Mouse (Mus musculus): ENCODE results near the gene Slc25a26. TPM values are rescaled to one million over a fixed set of nuclear protein-coding genes. Genes with fewer than 3 reads are reported as not detected.

The Slc25a26 gene
- polyA plus RNA-seq, 1 experiment from 2014 or later = 7.4 TPM

DNA sequence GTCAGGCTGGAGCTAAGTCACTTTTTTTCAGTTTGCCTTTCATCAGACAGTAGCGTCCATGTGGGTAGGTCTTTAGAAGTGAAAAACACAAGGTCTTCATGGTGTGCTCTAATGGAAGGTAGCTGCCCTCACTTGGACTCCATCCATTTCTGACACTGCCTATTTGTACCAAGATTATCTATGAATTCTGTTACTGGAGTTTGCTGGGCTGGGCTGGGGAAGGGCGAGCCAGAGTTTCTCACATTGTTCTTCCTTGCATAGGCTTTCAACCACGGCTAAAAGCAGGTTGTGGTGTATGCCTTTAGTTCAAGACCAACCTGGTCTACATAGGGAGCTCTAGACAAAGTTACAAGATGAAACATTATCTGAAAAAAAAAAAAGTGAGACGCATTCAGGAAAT, 84.8 kb downstream of the Slc25a26 start:
- no peak overlapping the region for H3K4me2 ChIP-seq (ENCODE audit: low read depth, low read length, severe bottlenecking)
- no peak overlapping the region for H3K4me3 ChIP-seq (ENCODE audit: low read depth, low read length)
- DNase-seq (ENCODE audit: low spot score) (no peak), ATAC-seq (replicated peaks; ENCODE audit: low FRiP score) (no peak)
- H3K9ac ChIP-seq (ENCODE audit: low read length) = no peak overlapping the region
- peaks cover 2% of the 10 kb centered on the region; the same call in 1 of the 2 replicates for H3K4me1 ChIP-seq (replicated peaks; ENCODE audit: control insufficient read depth, insufficient read depth, low read length)
- no peaks in the 10 kb centered on the region for H3K9me3 ChIP-seq (ENCODE audit: control insufficient read depth, low read length)
- WGBS = 87% methylated on average over 4 of the region's 4 CpGs
- no peaks in the 10 kb centered on the region for H3K36me3 ChIP-seq (ENCODE audit: control insufficient read depth, insufficient read depth, low read length)
- H3K27me3 ChIP-seq (ENCODE audit: control insufficient read depth, insufficient read depth, low read length) = no peaks in the 10 kb centered on the region
- H3K27ac ChIP-seq (ENCODE audit: low read depth, low read length) = no peak overlapping the region

DNA sequence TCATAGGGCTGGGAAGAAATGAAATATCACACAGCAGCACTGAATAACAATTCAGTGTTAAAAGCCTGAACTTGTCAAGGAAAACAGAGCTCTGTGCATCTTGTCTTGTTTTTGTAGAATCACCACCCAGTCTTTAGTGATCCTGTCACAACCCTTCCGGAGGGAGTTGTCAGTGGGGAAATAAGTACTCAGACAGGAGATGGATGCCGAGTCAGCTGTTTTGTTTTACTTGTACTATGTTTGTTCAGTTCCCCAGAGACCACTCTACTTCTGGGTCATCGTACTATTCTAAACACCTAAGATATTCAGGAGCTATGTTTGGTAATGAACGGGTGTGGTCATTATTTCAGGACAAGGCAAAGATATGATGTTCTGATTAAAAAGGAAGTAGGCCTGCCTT, 88.2 kb downstream of the Slc25a26 start:
- Histone ChIP-seq H3K9ac (ENCODE audit: low read length) (no peak overlapping the region), H3K4me1 (replicated peaks; ENCODE audit: control insufficient read depth, insufficient read depth, low read length) (no peaks in the 10 kb centered on the region; the same call in none of the 2 replicates), H3K4me2 (ENCODE audit: low read depth, low read length, severe bottlenecking) (no peak overlapping the region), H3K9me3 (ENCODE audit: control insufficient read depth, low read length) (no peaks in the 10 kb centered on the region), H3K27ac (ENCODE audit: low read depth, low read length) (no peak overlapping the region), H3K27me3 (ENCODE audit: control insufficient read depth, insufficient read depth, low read length) (no peaks in the 10 kb centered on the region), H3K36me3 (ENCODE audit: control insufficient read depth, insufficient read depth, low read length) (no peaks in the 10 kb centered on the region), H3K4me3 (ENCODE audit: low read depth, low read length) (no peak overlapping the region)
- DNase-seq (ENCODE audit: low spot score) = no peak
- 90% methylated on average over 4 of the region's 4 CpGs for WGBS
- ATAC-seq (replicated peaks; ENCODE audit: low FRiP score) = no peak

DNA sequence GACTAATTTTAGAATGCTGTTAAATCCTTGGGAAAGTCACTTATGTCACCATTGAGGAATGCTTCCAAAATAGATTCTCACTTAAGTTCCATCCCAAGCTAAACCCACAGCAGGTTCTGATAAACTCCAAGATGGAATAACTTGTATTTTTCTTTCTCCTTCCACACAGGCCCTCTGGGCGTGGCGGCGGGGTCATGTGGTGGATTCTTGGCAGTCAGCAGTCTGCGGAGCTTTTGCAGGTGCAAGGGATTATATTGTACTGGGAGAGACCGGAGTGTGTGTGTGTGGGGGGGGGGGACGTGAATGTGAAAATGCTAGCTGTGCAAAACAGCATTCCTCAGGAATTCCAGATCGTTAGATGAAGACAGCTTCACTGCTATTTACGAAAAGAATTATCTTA, 92.1 kb downstream of the Slc25a26 start:
- no peaks in the 10 kb centered on the region; the same call in 1 of the 2 replicates for H3K4me1 ChIP-seq (replicated peaks; ENCODE audit: control insufficient read depth, insufficient read depth, low read length)
- no peak overlapping the region for H3K4me3 ChIP-seq (ENCODE audit: low read depth, low read length)
- H3K27me3 ChIP-seq (ENCODE audit: control insufficient read depth, insufficient read depth, low read length) = no peaks in the 10 kb centered on the region
- DNase-seq (ENCODE audit: low spot score) = peak; percentile 62
- H3K4me2 ChIP-seq (ENCODE audit: low read depth, low read length, severe bottlenecking) = no peak overlapping the region
- no peak overlapping the region for H3K9ac ChIP-seq (ENCODE audit: low read length)
- no peak overlapping the region for H3K27ac ChIP-seq (ENCODE audit: low read depth, low read length)
- ATAC-seq (replicated peaks; ENCODE audit: low FRiP score) = no peak
- WGBS = 34% methylated on average over 8 of the region's 8 CpGs
- H3K36me3 ChIP-seq (ENCODE audit: control insufficient read depth, insufficient read depth, low read length) = no peaks in the 10 kb centered on the region
- no peaks in the 10 kb centered on the region for H3K9me3 ChIP-seq (ENCODE audit: control insufficient read depth, low read length)

DNA sequence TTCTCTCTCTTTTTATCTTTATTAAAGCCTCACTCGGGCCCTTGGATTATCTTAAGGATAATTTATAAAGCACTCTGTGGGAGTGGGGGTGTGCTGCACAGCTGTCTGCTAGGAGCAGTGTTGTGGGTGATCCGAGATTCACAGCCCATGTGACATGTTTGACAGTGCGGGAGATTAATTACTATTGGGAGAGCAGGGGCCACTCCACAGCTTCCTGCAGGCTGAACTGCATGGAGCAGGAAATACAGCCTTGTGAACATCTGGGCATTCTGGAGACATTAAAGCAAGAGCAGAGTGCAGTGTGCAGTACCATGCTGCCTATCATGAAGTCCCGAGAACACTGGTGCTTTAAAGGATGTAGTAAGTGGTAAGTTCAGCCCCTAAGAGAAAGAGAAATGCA, 92.6 kb downstream of the Slc25a26 start:
- ATAC-seq (replicated peaks; ENCODE audit: low FRiP score) (no peak), DNase-seq (ENCODE audit: low spot score) (peak; percentile 51)
- Histone ChIP-seq H3K27ac (ENCODE audit: low read depth, low read length) (no peak overlapping the region), H3K4me3 (ENCODE audit: low read depth, low read length) (no peak overlapping the region), H3K27me3 (ENCODE audit: control insufficient read depth, insufficient read depth, low read length) (no peaks in the 10 kb centered on the region), H3K4me1 (replicated peaks; ENCODE audit: control insufficient read depth, insufficient read depth, low read length) (no peaks in the 10 kb centered on the region; the same call in 1 of the 2 replicates), H3K36me3 (ENCODE audit: control insufficient read depth, insufficient read depth, low read length) (no peaks in the 10 kb centered on the region), H3K4me2 (ENCODE audit: low read depth, low read length, severe bottlenecking) (no peak overlapping the region), H3K9me3 (ENCODE audit: control insufficient read depth, low read length) (no peaks in the 10 kb centered on the region), H3K9ac (ENCODE audit: low read length) (no peak overlapping the region)
- 23% methylated on average over 4 of the region's 4 CpGs for WGBS

DNA sequence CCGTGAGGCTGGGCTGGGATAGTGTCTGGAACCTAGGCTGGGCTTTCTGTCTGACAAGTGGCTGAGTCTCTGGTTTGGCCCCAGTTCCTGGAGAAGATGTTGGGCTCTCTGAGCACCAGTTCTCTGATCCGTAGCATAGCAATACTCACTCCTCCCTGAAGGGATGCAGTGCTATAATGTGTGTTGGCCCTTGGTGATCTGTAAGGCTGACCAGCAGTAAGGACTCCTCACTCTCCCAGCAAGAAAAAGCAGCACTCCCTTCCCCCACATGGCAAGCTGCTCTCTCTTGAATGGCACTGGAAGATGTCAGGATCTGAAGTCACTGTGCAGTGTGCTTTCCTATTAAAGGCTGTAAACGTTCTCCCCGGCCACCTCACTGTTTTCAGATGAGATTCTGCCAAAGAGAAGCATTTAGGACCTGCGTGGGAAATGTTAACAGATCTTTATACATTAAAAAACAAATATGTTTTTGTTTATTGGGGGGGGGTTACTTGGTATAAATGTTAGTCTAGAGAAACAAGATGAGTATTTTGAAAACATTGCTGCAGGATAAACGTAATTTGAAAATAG, 94.0 kb downstream of the Slc25a26 start:
- peak; percentile 43 for DNase-seq (ENCODE audit: low spot score)
- 86% methylated on average over 6 of the region's 6 CpGs for WGBS
- no peaks in the 10 kb centered on the region; the same call in 1 of the 2 replicates for H3K4me1 ChIP-seq (replicated peaks; ENCODE audit: control insufficient read depth, insufficient read depth, low read length)
- H3K9ac ChIP-seq (ENCODE audit: low read length) = no peak overlapping the region
- no peaks in the 10 kb centered on the region for H3K36me3 ChIP-seq (ENCODE audit: control insufficient read depth, insufficient read depth, low read length)
- H3K27me3 ChIP-seq (ENCODE audit: control insufficient read depth, insufficient read depth, low read length) = no peaks in the 10 kb centered on the region
- ATAC-seq (replicated peaks; ENCODE audit: low FRiP score) = no peak
- H3K4me2 ChIP-seq (ENCODE audit: low read depth, low read length, severe bottlenecking) = no peak overlapping the region
- H3K4me3 ChIP-seq (ENCODE audit: low read depth, low read length) = no peak overlapping the region
- no peak overlapping the region for H3K27ac ChIP-seq (ENCODE audit: low read depth, low read length)
- no peaks in the 10 kb centered on the region for H3K9me3 ChIP-seq (ENCODE audit: control insufficient read depth, low read length)

DNA sequence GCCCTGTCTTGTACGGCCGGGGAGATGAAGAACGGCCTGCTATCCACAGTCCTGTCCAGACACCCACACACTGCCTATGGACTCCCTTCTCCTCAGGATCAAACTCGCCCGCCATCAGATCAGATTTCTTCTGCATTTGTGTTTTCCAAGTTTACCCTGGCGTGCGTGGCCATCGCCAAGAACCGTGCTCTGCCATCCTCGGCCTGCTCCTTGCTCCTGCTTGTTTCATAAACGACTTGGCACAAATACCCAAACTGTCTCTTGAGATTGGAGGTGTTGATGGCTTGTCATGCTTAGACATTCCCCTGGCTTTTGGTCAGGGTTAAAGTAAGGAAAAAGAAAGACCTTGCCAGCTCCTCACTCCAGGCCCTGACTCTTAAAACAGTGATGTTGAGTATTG, 94.6 kb downstream of the Slc25a26 start:
- Histone ChIP-seq H3K9ac (ENCODE audit: low read length) (no peak overlapping the region), H3K36me3 (ENCODE audit: control insufficient read depth, insufficient read depth, low read length) (no peaks in the 10 kb centered on the region), H3K9me3 (ENCODE audit: control insufficient read depth, low read length) (no peaks in the 10 kb centered on the region), H3K27me3 (ENCODE audit: control insufficient read depth, insufficient read depth, low read length) (no peaks in the 10 kb centered on the region), H3K4me1 (replicated peaks; ENCODE audit: control insufficient read depth, insufficient read depth, low read length) (no peaks in the 10 kb centered on the region; the same call in 1 of the 2 replicates), H3K4me2 (ENCODE audit: low read depth, low read length, severe bottlenecking) (no peak overlapping the region), H3K4me3 (ENCODE audit: low read depth, low read length) (no peak overlapping the region), H3K27ac (ENCODE audit: low read depth, low read length) (no peak overlapping the region)
- ATAC-seq (replicated peaks; ENCODE audit: low FRiP score) (no peak), DNase-seq (ENCODE audit: low spot score) (peak; percentile 39)
- 93% methylated on average over 11 of the region's 11 CpGs for whole genome bisulfite sequencing

DNA sequence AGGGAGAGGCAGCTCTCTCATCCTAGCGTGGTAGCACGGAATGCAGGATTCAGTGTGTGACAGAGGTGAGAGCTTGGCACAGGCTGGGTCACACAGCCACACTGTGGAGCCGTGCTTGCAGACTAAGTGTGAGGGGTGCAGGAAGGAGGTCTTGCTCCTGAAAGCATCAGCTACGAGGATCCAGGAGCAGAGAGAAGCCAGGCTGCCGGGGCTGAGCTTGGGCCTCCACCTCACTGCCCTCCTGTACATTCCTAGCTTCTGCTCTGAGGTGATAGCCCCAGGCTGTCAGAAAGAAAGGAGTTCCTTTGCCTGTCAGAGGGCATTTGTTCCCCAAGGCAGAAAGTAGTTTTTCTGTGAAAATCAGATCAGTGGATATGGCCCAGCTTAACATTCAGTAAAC, 95.1 kb downstream of the Slc25a26 start:
- 73% methylated on average over 5 of the region's 5 CpGs for WGBS
- H3K27me3 ChIP-seq (ENCODE audit: control insufficient read depth, insufficient read depth, low read length) = no peaks in the 10 kb centered on the region
- H3K4me3 ChIP-seq (ENCODE audit: low read depth, low read length) = no peak overlapping the region
- H3K9me3 ChIP-seq (ENCODE audit: control insufficient read depth, low read length) = no peaks in the 10 kb centered on the region
- peak; percentile 48 for DNase-seq (ENCODE audit: low spot score)
- H3K36me3 ChIP-seq (ENCODE audit: control insufficient read depth, insufficient read depth, low read length) = no peaks in the 10 kb centered on the region; the same call in 1 of the 2 replicates
- no peak overlapping the region for H3K27ac ChIP-seq (ENCODE audit: low read depth, low read length)
- no peak overlapping the region for H3K4me2 ChIP-seq (ENCODE audit: low read depth, low read length, severe bottlenecking)
- H3K4me1 ChIP-seq (replicated peaks; ENCODE audit: control insufficient read depth, insufficient read depth, low read length) = no peaks in the 10 kb centered on the region; the same call in 1 of the 2 replicates
- no peak overlapping the region for H3K9ac ChIP-seq (ENCODE audit: low read length)
- no peak for ATAC-seq (replicated peaks; ENCODE audit: low FRiP score)

DNA sequence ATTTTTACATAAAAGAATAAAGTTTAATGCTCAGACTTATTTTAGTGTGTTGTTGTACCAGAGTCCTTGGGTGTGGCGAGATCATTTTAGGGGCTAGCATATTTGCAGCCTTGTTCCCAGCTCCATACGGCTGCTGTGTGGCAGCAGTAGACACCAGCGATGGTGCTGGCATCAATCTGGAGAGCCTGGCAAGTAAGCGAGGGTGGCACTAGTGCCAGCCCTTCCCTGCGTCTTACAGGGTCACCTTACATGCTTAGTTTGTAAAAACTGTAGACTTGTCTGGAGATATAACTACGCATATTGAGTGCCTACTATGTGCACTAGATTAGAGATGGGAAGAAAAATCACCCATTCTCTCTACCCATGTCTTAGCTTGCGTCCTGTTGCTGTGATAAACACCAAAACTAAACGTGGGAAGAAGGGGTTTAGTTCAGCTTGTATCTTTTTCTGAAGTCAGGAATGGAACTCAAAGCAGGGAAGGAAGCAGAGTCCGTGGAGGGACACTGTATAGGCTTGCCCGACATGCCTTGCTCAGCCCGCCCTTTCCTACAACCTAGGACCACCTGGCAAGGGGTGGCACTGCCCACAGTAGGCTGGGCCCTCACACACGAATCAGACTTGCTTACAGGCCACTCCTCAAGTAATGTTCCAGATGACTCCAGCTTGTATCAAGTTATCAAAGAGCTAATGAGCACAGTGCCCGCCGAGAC, 96.1 kb downstream of the Slc25a26 start:
- no peak overlapping the region for H3K4me2 ChIP-seq (ENCODE audit: low read depth, low read length, severe bottlenecking)
- no peaks in the 10 kb centered on the region; the same call in 1 of the 2 replicates for H3K36me3 ChIP-seq (ENCODE audit: control insufficient read depth, insufficient read depth, low read length)
- H3K4me1 ChIP-seq (replicated peaks; ENCODE audit: control insufficient read depth, insufficient read depth, low read length) = no peaks in the 10 kb centered on the region; the same call in 1 of the 2 replicates
- ATAC-seq (replicated peaks; ENCODE audit: low FRiP score) (no peak), DNase-seq (ENCODE audit: low spot score) (peak; percentile 37)
- no peak overlapping the region for H3K27ac ChIP-seq (ENCODE audit: low read depth, low read length)
- no peak overlapping the region for H3K9ac ChIP-seq (ENCODE audit: low read length)
- no peaks in the 10 kb centered on the region for H3K27me3 ChIP-seq (ENCODE audit: control insufficient read depth, insufficient read depth, low read length)
- H3K9me3 ChIP-seq (ENCODE audit: control insufficient read depth, low read length) = no peaks in the 10 kb centered on the region
- WGBS = 89% methylated on average over 14 of the region's 14 CpGs
- H3K4me3 ChIP-seq (ENCODE audit: low read depth, low read length) = no peak overlapping the region

Data from forebrain, embryonic 11.5 days (tissue).